14 mouse cellular contexts compared by ENCODE assay signal in genomic region chr12:98282776-98283486, GRCm38 (mm10). TPM values are rescaled to one million over a fixed set of nuclear protein-coding genes. Genes with fewer than 3 reads are reported as not detected.
A peak's percentile ranks its signal among the peaks of the same experiment; 100 is the strongest.
DNase-seq lines count a peak whose midpoint lies in the region; ATAC-seq and TF ChIP-seq lines count a peak whose summit lies in the region.
"Had no signal": no experiment of that assay in that cellular context is flagged by ENCODE, and none has a peak within 500 bp of the region (broad histone marks: within the 10 kb centered on the region; RNA-seq: fewer than 3 reads in every experiment).

No protein-coding gene starts in this region.

- peak overlapping the region; percentile 100 for H3K27ac ChIP-seq in bone marrow macrophage, adult 2 months (ENCODE audit: insufficient read depth, low read depth, low read length)
- H3K27ac ChIP-seq: embryonic facial prominence, embryonic 15.5 days had no signal

- ATAC-seq in megakaryocyte progenitor cell, adult 5-6 weeks (replicated peaks; ENCODE audit: poor library complexity) = peak; percentile 73
- ATAC-seq: intestine, postnatal 0 days had no signal

- H3K4me3 ChIP-seq in bone marrow macrophage, adult 2 months (ENCODE audit: insufficient read depth, low read length) = peak overlapping the region; percentile 49
- H3K4me3 ChIP-seq: embryonic facial prominence, embryonic 15.5 days had no signal

- no peak for TF ChIP-seq POLR2A in bone marrow macrophage, adult 2 months (IDR thresholded peaks at IDR 0.05; ENCODE audit: borderline replicate concordance, low read depth, low read length)

- H3K4me1 ChIP-seq in bone marrow macrophage, adult 2 months (ENCODE audit: control insufficient read depth, insufficient read depth, low read length) = peaks cover 34% of the 10 kb centered on the region

- DNase-seq in layer of hippocampus, adult 9-11 months = peak; percentile 29
- DNase-seq in layer of hippocampus, postnatal 36 days = no peak
- peak; percentile 53 for DNase-seq in CD4-positive helper T cell, adult 2 months (ENCODE audit: low read depth, low spot score)
- DNase-seq in cerebellum, adult 8-10 months = no peak
- no peak for DNase-seq in thymus, postnatal 4 days
- DNase-seq in MN1 (ENCODE audit: low spot score) = no peak
- DNase-seq: cerebellum, adult 11 months; heart, adult 18-20 months; thymus, postnatal 25 days had no signal

- no peak for TF ChIP-seq CTCF in bone marrow macrophage, adult 2 months (IDR thresholded peaks at IDR 0.05; ENCODE audit: low read depth, low read length)

RNA-seq across cellular contexts. Expression of gene Gpr65, which starts 14.5 kb away (rescaled TPM):
- total RNA-seq in layer of hippocampus, postnatal 36 days (2021) = not detected
- 120 and 122 TPM in 2 replicates for polyA plus RNA-seq in bone marrow macrophage, adult 2 months (2012; ENCODE audit: insufficient read depth, insufficient read length, missing spikeins)
- 35.7 and 36.4 TPM in 2 replicates for total RNA-seq in megakaryocyte progenitor cell, adult 5-6 weeks (2015)
- total RNA-seq in megakaryocyte progenitor cell, adult 5-6 weeks (2017) = 42.2 and 42.5 TPM in 2 replicates
- total RNA-seq: MEL had no signal

RNA-seq across cellular contexts. Expression of gene Galc, which starts 23.7 kb away (rescaled TPM):
- total RNA-seq in layer of hippocampus, postnatal 36 days (2021) = 10 to 100 TPM; 23.7 to 24.9 TPM
- 87.4 and 99.3 TPM in 2 replicates for polyA plus RNA-seq in bone marrow macrophage, adult 2 months (2012; ENCODE audit: insufficient read depth, insufficient read length, missing spikeins)
- 16.6 and 20.1 TPM in 2 replicates for total RNA-seq in megakaryocyte progenitor cell, adult 5-6 weeks (2015)
- 6.0 and 9.9 TPM in 2 replicates for total RNA-seq in megakaryocyte progenitor cell, adult 5-6 weeks (2017)
- total RNA-seq: MEL had no signal

Comparison
In these comparisons a context has a peak if more than half of its experiments do, and no peak if none do; other contexts are left out.
1. DNase-seq: peak in layer of hippocampus, adult 9-11 months (single experiment) and CD4-positive helper T cell, adult 2 months (single experiment); none in layer of hippocampus, postnatal 36 days (0 of 2), cerebellum, adult 8-10 months (single experiment), thymus, postnatal 4 days (single experiment) and MN1 (single experiment).
2. RNA of gene Gpr65, which starts 14.5 kb away (total RNA-seq): 35.7 to 42.5 TPM in megakaryocyte progenitor cell, adult 5-6 weeks; not detected in layer of hippocampus, postnatal 36 days; every median in the first group is over 10 times any median in the second.